ENCODE assay signal across 1 mouse cellular context in the genomic region with DNA sequence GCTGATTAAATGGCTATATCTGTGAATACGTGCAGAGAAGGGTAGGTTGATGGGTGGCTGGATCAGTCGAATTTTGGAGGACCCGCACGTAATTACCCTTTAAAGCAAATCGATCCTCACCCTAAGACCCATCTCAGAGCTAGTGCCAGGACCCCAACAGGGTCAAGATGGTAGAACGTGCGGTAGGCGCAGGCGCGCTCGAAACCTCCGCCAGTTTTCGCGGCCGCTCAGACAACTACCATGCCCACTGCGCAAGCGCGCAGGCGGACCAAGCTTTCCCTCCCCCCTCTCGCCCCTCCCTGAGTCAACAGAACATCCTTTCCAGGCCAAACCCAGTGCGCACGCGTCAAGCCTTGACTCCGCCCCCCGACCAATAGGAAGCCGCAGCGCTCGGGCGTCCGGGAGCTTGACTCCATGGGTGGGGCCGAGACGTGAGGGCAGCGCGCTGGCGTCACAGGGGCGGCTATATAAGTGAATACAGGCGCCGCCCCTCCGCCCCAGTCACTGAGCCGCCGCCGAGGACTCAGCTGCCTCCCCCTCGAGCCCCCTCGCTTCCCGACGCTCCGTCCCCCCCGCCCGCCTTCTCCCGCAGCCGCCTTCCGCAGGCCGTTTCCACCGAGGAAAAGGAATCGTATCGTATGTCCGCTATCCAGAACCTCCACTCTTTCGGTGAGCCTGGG.
TF ChIP-seq lines count a peak whose summit lies in the region.

A gene (plus strand): TSS at position 394 of the 680 bp plus-strand sequence.

TF ChIP-seq in MEL, 35 proteins besides CTCF, POLR2A, EP300 and RAD21 (continued from another document):
- TF ChIP-seq MAFK (IDR thresholded peaks at IDR 0.05; ENCODE audit: borderline replicate concordance, low read depth, low read length) (no peak), TAL1 (IDR thresholded peaks at IDR 0.05; ENCODE audit: low read length) (no peak), USF2 (IDR thresholded peaks at IDR 0.05; ENCODE audit: borderline replicate concordance in 1 of 2, insufficient read depth in 1 of 2, low read depth in 1 of 2, low read length in 2 of 2) (no peak), NRF1 (IDR thresholded peaks at IDR 0.05; ENCODE audit: insufficient read depth, low read depth, low read length, poor library complexity, severe bottlenecking) (peak; percentile 100), HCFC1 (IDR thresholded peaks at IDR 0.05; ENCODE audit: low read depth, low read length) (peak; percentile 84), MXI1 (IDR thresholded peaks at IDR 0.05; ENCODE audit: low read depth, low read length) (peak; percentile 62), E2F4 (IDR thresholded peaks at IDR 0.05; ENCODE audit: borderline replicate concordance, low read depth, low read length) (peak; percentile 84; the same call in 1 of the 2 replicates), POLR2AphosphoS2 (IDR thresholded peaks at IDR 0.05; ENCODE audit: low read length) (peak; percentile 93), MAX (IDR thresholded peaks at IDR 0.05; ENCODE audit: low read length) (peak; percentile 79)
